Mouse (Mus musculus): ENCODE data around the gene Psme1. TPM values are rescaled to one million over a fixed set of nuclear protein-coding genes. Genes with fewer than 3 reads are reported as not detected.

The Psme1 gene
- total and polyA plus RNA-seq, 3 experiments, result 85.9 to 205 TPM; not detected in 1

GRCm38 (mm10) chr14:55581981-55582681 is 4.2 kb downstream of the Psme1 start:
- Histone ChIP-seq H3K79me2 (ENCODE audit: control insufficient read depth, insufficient read depth, low read length, poor library complexity) (peaks cover 12% of the 10 kb centered on the region), H3K27me3 (ENCODE audit: control insufficient read depth in 1 of 2, insufficient read depth in 2 of 2, low read length in 2 of 2) (no peaks in the 10 kb centered on the region), H3K9me3 (replicated peaks; ENCODE audit: insufficient read depth, low read length) (no peaks in the 10 kb centered on the region), H3K4me3 (ENCODE audit: control insufficient read depth in 1 of 2, insufficient read depth in 1 of 2, low read depth in 2 of 2, low read length in 2 of 2) (no peak overlapping the region), H3K4me1 (ENCODE audit: control insufficient read depth in 1 of 2, insufficient read depth in 2 of 2, low read length in 2 of 2) (peaks cover 4 to 32% of the 10 kb centered on the region in 2 experiments), H3K36me3 (ENCODE audit: control insufficient read depth in 1 of 2, insufficient read depth in 2 of 2, low read length in 2 of 2) (peaks cover 0 to 31% of the 10 kb centered on the region in 2 experiments; a peak in 2 of 4 replicates), H3K27ac (ENCODE audit: control insufficient read depth, low read depth, low read length) (no peak overlapping the region), H3K9ac (ENCODE audit: control insufficient read depth, low read depth, low read length, poor library complexity, severe bottlenecking) (no peak overlapping the region)
- TF ChIP-seq EP300 (IDR thresholded peaks at IDR 0.05; ENCODE audit: low read depth in 1 of 2, low read length in 2 of 2), result no peak
- TF ChIP-seq TBP (IDR thresholded peaks at IDR 0.05; ENCODE audit: low read depth, low read length), result no peak
- TF ChIP-seq POLR2A (IDR thresholded peaks at IDR 0.05; ENCODE audit: control insufficient read depth in 1 of 2, insufficient read depth in 1 of 2, low read depth in 1 of 2, low read length in 2 of 2, poor library complexity in 1 of 2), result no peak
- no peak for TF ChIP-seq RCOR1 (IDR thresholded peaks at IDR 0.05; ENCODE audit: low read depth, low read length)
- no peak for TF ChIP-seq USF2 (IDR thresholded peaks at IDR 0.05; ENCODE audit: borderline replicate concordance in 1 of 2, insufficient read depth in 1 of 2, low read depth in 1 of 2, low read length in 2 of 2)
- no peak for TF ChIP-seq GATA1 (IDR thresholded peaks at IDR 0.05; ENCODE audit: low read depth, low read length)
- TF ChIP-seq RAD21 (IDR thresholded peaks at IDR 0.05; ENCODE audit: low read depth, low read length), result peak; percentile 11; the same call in 1 of the 2 replicates
- TF ChIP-seq POLR2AphosphoS2 (IDR thresholded peaks at IDR 0.05; ENCODE audit: low read length), result 0 out of 2 replicates have a peak, but pooled peaks have one; percentile 1
- no peak for TF ChIP-seq CHD2 (IDR thresholded peaks at IDR 0.05; ENCODE audit: low read length)
- TF ChIP-seq HCFC1 (IDR thresholded peaks at IDR 0.05; ENCODE audit: low read depth, low read length), result no peak
- no peak for TF ChIP-seq POLR2AphosphoS5 (IDR thresholded peaks at IDR 0.05; ENCODE audit: borderline replicate concordance, low read depth, low read length)
- TF ChIP-seq BHLHE40 (IDR thresholded peaks at IDR 0.05; ENCODE audit: borderline replicate concordance, low read depth, low read length), result no peak
- no peak for TF ChIP-seq ZC3H11A (IDR thresholded peaks at IDR 0.05; ENCODE audit: low read depth, low read length)
- 0 out of 2 replicates have a peak, but pooled peaks have one; percentile 24 for TF ChIP-seq SIN3A (IDR thresholded peaks at IDR 0.05; ENCODE audit: low read length)
- TF ChIP-seq CTCF (IDR thresholded peaks at IDR 0.05 in 2 of 3, conservative IDR thresholded peaks at IDR 0.05 in 1 of 3; ENCODE audit: control insufficient read depth in 1 of 3, insufficient read depth in 1 of 3, low read depth in 2 of 3, low read length in 3 of 3, poor library complexity in 1 of 3, severe bottlenecking in 1 of 3), result peak; percentile 56 to 74 (median 68)
- TF ChIP-seq CHD1 (IDR thresholded peaks at IDR 0.05; ENCODE audit: low read depth, low read length), result no peak
- no peak for TF ChIP-seq SMC3 (IDR thresholded peaks at IDR 0.05; ENCODE audit: low read depth, low read length)
- TF ChIP-seq UBTF (IDR thresholded peaks at IDR 0.05; ENCODE audit: borderline replicate concordance, insufficient read depth, low read depth, low read length), result no peak
- 0 out of 2 replicates have a peak, but pooled peaks have one; percentile 56 for TF ChIP-seq MYC (IDR thresholded peaks at IDR 0.05; ENCODE audit: low read depth, low read length)
- TF ChIP-seq TAL1 (IDR thresholded peaks at IDR 0.05; ENCODE audit: low read length), result no peak
- TF ChIP-seq TCF12 (IDR thresholded peaks at IDR 0.05; ENCODE audit: low read depth, low read length), result no peak
- DNase-seq (ENCODE audit: low read depth, low spot score), result peak; percentile 51
